Mouse (Mus musculus) erythroid progenitor cell, adult 5-6 weeks (primary cell): ENCODE measurements around the gene Reep6. TPM values are rescaled to one million over a fixed set of nuclear protein-coding genes. Genes with fewer than 3 reads are reported as not detected.

Experiments
- ATAC-seq: replicated peaks from 2 replicates; pipeline ENCODE4 v1.8.0; 2016; ENCODE audit warnings: moderate number of reproducible peaks, mild to moderate bottlenecking, moderate TSS enrichment, inconsistent platforms; ENCODE audit not compliant: poor library complexity, low FRiP score, severe bottlenecking
- total RNA-seq, 2 experiments: library from RNA; stranded (forward) in 1 of 2; stranded (reverse) in 1 of 2; fragments of 150-400 nt in 1 of 2; fragments of 186-747, 209-891 nt in 1 of 2; gene quantifications; 2 replicates each; pipeline versions ENCODE4 v1.2.3 to v1.2.4; 2015 to 2017; ENCODE audit warnings: low replicate concordance in 2 of 2

Reep6 gene
- total RNA-seq, 2 experiments from 2014 or later = 17.2 to 18.2 TPM

GRCm38 (mm10) chr10:80376160-80376559 is 46.4 kb downstream of the Reep6 start:
- ATAC-seq = peak; percentile 90

- ATAC-seq = no peak
These were observed 48.0 kb downstream of the Reep6 start for GRCm38 (mm10) chr10:80377716-80378115.

- ATAC-seq = no peak
These were observed 53.0 kb downstream of the Reep6 start for GRCm38 (mm10) chr10:80382641-80383365.

- ATAC-seq = no peak
These were observed 53.7 kb downstream of the Reep6 start for GRCm38 (mm10) chr10:80383431-80383830.

DNA sequence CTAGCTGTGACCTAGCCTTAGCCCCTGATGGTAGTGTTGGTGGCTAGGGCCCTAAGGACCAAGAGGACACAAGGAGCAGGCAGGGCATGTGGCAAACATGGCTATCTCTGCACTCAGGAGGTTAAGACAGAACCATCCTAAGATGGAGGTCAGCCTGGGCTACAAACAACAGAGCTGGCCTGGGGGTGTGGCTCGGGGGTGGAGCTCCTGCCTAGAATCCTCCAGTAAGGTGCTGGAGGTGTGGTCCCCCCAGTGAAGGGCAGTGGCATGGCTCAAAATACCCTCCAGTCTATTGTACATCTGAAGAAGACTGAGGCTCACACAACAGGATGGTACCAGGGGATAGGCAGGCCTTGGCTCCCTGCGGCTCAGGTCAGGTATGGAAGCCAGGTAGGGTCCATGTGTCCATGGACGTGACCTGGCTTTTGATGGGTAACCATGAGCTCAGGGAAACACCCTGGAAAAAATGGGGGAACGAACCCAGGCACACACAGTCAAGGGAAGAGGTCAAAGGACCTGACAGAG is 54.4 kb downstream of the Reep6 start:
- 0 out of 2 replicates have a peak, but pooled peaks have one; percentile 13 for ATAC-seq

- peak; percentile 42 for ATAC-seq
These were observed 55.0 kb downstream of the Reep6 start for GRCm38 (mm10) chr10:80384709-80385108.

DNA sequence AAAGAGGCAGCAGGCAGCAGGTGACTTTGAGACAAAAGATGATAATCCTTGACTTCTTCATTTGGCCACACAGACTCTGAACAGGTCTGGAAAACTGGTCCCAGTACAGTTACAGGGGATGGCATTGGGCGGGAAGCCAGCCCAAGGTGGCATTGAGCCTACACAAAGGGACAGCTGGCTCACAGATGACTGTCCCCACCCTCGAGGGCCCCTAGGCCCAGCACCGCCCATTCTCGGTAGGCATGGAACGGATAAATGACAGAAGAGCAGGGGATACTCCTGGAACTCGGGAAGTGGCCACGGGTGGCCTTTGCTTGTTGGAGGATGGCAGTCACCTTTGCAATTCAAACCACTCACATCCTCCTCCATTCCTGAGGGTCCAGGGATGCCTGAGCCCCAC is 55.6 kb downstream of the Reep6 start:
- ATAC-seq = no peak

Other genes starting within 250 kb of the Reep6 start
- gene Sbno2, start 224.4 kb upstream of the Reep6 start, total RNA-seq (2015; ENCODE audit: low replicate concordance) = 19.5 and 21.8 TPM in 2 replicates
- 34.3 and 36.1 TPM in 2 replicates for gene Sbno2, start 224.4 kb upstream of the Reep6 start, total RNA-seq (2017; ENCODE audit: low replicate concordance)
- 224 and 296 TPM in 2 replicates for gene Stk11, start 214.2 kb upstream of the Reep6 start, total RNA-seq (2015; ENCODE audit: low replicate concordance)
- gene Stk11, start 214.2 kb upstream of the Reep6 start, total RNA-seq (2017; ENCODE audit: low replicate concordance) = 440 and 520 TPM in 2 replicates
- gene Atp5d, start 191.3 kb upstream of the Reep6 start, total RNA-seq (2015; ENCODE audit: low replicate concordance) = 89.3 and 94.8 TPM in 2 replicates
- gene Atp5d, start 191.3 kb upstream of the Reep6 start, total RNA-seq (2017; ENCODE audit: low replicate concordance) = 19.4 and 39.9 TPM in 2 replicates
- gene Cbarp, start 189.1 kb upstream of the Reep6 start, total RNA-seq (2015; ENCODE audit: low replicate concordance) = not detected in 2 replicates
- not detected in 2 replicates for gene Cbarp, start 189.1 kb upstream of the Reep6 start, total RNA-seq (2017; ENCODE audit: low replicate concordance)
- 20.1 and 23.8 TPM in 2 replicates for gene Midn, start 181.7 kb upstream of the Reep6 start, total RNA-seq (2015; ENCODE audit: low replicate concordance)
- gene Midn, start 181.7 kb upstream of the Reep6 start, total RNA-seq (2017; ENCODE audit: low replicate concordance) = 12.5 and 18.2 TPM in 2 replicates
- gene Cirbp, start 164.0 kb upstream of the Reep6 start, total RNA-seq (2015; ENCODE audit: low replicate concordance) = 10.1 and 19.7 TPM in 2 replicates
- gene Cirbp, start 164.0 kb upstream of the Reep6 start, total RNA-seq (2017; ENCODE audit: low replicate concordance) = 33.5 and 39.6 TPM in 2 replicates
- gene 1600002K03Rik, start 157.0 kb upstream of the Reep6 start, total RNA-seq (2015; ENCODE audit: low replicate concordance) = not detected in 2 replicates
- gene 1600002K03Rik, start 157.0 kb upstream of the Reep6 start, total RNA-seq (2017; ENCODE audit: low replicate concordance) = not detected in 2 replicates
- not detected in 2 replicates for gene Efna2, start 150.5 kb upstream of the Reep6 start, total RNA-seq (2015; ENCODE audit: low replicate concordance)
- gene Efna2, start 150.5 kb upstream of the Reep6 start, total RNA-seq (2017; ENCODE audit: low replicate concordance) = not detected in 2 replicates
- gene Mum1, start 103.5 kb upstream of the Reep6 start, total RNA-seq (2015; ENCODE audit: low replicate concordance) = 26.3 and 59.5 TPM in 2 replicates
- 65.3 and 74.2 TPM in 2 replicates for gene Mum1, start 103.5 kb upstream of the Reep6 start, total RNA-seq (2017; ENCODE audit: low replicate concordance)
- 87.6 and 109 TPM in 2 replicates for gene Ndufs7, start 80.8 kb upstream of the Reep6 start, total RNA-seq (2015; ENCODE audit: low replicate concordance)
- gene Ndufs7, start 80.8 kb upstream of the Reep6 start, total RNA-seq (2017; ENCODE audit: low replicate concordance) = 43.9 and 66.0 TPM in 2 replicates
- 1.4 TPM in 1 of 2 replicates, not detected in the other for gene Gamt, start 68.9 kb upstream of the Reep6 start, total RNA-seq (2015; ENCODE audit: low replicate concordance)
- gene Gamt, start 68.9 kb upstream of the Reep6 start, total RNA-seq (2017; ENCODE audit: low replicate concordance) = not detected in 2 replicates
- 35.6 and 83.6 TPM in 2 replicates for gene Dazap1, start 68.5 kb upstream of the Reep6 start, total RNA-seq (2015; ENCODE audit: low replicate concordance)
- 72.0 and 102 TPM in 2 replicates for gene Dazap1, start 68.5 kb upstream of the Reep6 start, total RNA-seq (2017; ENCODE audit: low replicate concordance)
- gene Rps15, start 37.5 kb upstream of the Reep6 start, total RNA-seq (2015; ENCODE audit: low replicate concordance) = 689 and 862 TPM in 2 replicates
- 557 and 668 TPM in 2 replicates for gene Rps15, start 37.5 kb upstream of the Reep6 start, total RNA-seq (2017; ENCODE audit: low replicate concordance)
- not detected in 2 replicates for gene Apc2, start 34.0 kb upstream of the Reep6 start, total RNA-seq (2015; ENCODE audit: low replicate concordance)
- gene Apc2, start 34.0 kb upstream of the Reep6 start, total RNA-seq (2017; ENCODE audit: low replicate concordance) = 0.13 TPM in 1 of 2 replicates, not detected in the other
- 7.2 and 13.4 TPM in 2 replicates for gene 2310011J03Rik, start 9.4 kb upstream of the Reep6 start, total RNA-seq (2015; ENCODE audit: low replicate concordance)
- gene 2310011J03Rik, start 9.4 kb upstream of the Reep6 start, total RNA-seq (2017; ENCODE audit: low replicate concordance) = 6.1 and 10.8 TPM in 2 replicates
- not detected in 2 replicates for gene Pcsk4, start 455 bp upstream of the Reep6 start, total RNA-seq (2015; ENCODE audit: low replicate concordance)
- 1.0 TPM in 1 of 2 replicates, not detected in the other for gene Pcsk4, start 455 bp upstream of the Reep6 start, total RNA-seq (2017; ENCODE audit: low replicate concordance)
- 0.84 TPM in 1 of 2 replicates, not detected in the other for gene Adamtsl5, start 18.5 kb downstream of the Reep6 start, total RNA-seq (2015; ENCODE audit: low replicate concordance)
- 0.13 and 30.2 TPM in 2 replicates for gene Adamtsl5, start 18.5 kb downstream of the Reep6 start, total RNA-seq (2017; ENCODE audit: low replicate concordance)
- not detected in 2 replicates for gene Plk5, start 26.5 kb downstream of the Reep6 start, total RNA-seq (2015; ENCODE audit: low replicate concordance)
- not detected in 2 replicates for gene Plk5, start 26.5 kb downstream of the Reep6 start, total RNA-seq (2017; ENCODE audit: low replicate concordance)
- gene Mex3d, start 57.7 kb downstream of the Reep6 start, total RNA-seq (2015; ENCODE audit: low replicate concordance) = 1.4 TPM in 1 of 2 replicates, not detected in the other
- 6.7 TPM in 1 of 2 replicates, not detected in the other for gene Mex3d, start 57.7 kb downstream of the Reep6 start, total RNA-seq (2017; ENCODE audit: low replicate concordance)
- 33.5 TPM in 2 replicates for gene Mbd3, start 69.6 kb downstream of the Reep6 start, total RNA-seq (2015; ENCODE audit: low replicate concordance)
- gene Mbd3, start 69.6 kb downstream of the Reep6 start, total RNA-seq (2017; ENCODE audit: low replicate concordance) = 39.7 and 45.8 TPM in 2 replicates
- gene Uqcr11, start 76.9 kb downstream of the Reep6 start, total RNA-seq (2015; ENCODE audit: low replicate concordance) = 65.8 and 80.0 TPM in 2 replicates
- 67.9 and 87.3 TPM in 2 replicates for gene Uqcr11, start 76.9 kb downstream of the Reep6 start, total RNA-seq (2017; ENCODE audit: low replicate concordance)
- 127 and 148 TPM in 2 replicates for gene Tcf3, start 103.7 kb downstream of the Reep6 start, total RNA-seq (2015; ENCODE audit: low replicate concordance)
- 140 and 145 TPM in 2 replicates for gene Tcf3, start 103.7 kb downstream of the Reep6 start, total RNA-seq (2017; ENCODE audit: low replicate concordance)
- gene Onecut3, start 164.9 kb downstream of the Reep6 start, total RNA-seq (2015; ENCODE audit: low replicate concordance) = not detected in 2 replicates
- gene Onecut3, start 164.9 kb downstream of the Reep6 start, total RNA-seq (2017; ENCODE audit: low replicate concordance) = not detected in 2 replicates
- gene Atp8b3, start 209.2 kb downstream of the Reep6 start, total RNA-seq (2015; ENCODE audit: low replicate concordance) = not detected in 2 replicates
- 0.39 TPM in 1 of 2 replicates, not detected in the other for gene Atp8b3, start 209.2 kb downstream of the Reep6 start, total RNA-seq (2017; ENCODE audit: low replicate concordance)
- gene Rexo1, start 231.6 kb downstream of the Reep6 start, total RNA-seq (2015; ENCODE audit: low replicate concordance) = 33.5 and 35.7 TPM in 2 replicates
- gene Rexo1, start 231.6 kb downstream of the Reep6 start, total RNA-seq (2017; ENCODE audit: low replicate concordance) = 16.3 and 25.7 TPM in 2 replicates
- 8.4 and 9.4 TPM in 2 replicates for gene Klf16, start 247.4 kb downstream of the Reep6 start, total RNA-seq (2015; ENCODE audit: low replicate concordance)
- gene Klf16, start 247.4 kb downstream of the Reep6 start, total RNA-seq (2017; ENCODE audit: low replicate concordance) = 9.9 and 14.1 TPM in 2 replicates